Mouse (Mus musculus): ENCODE data around the gene Cbln1. TPM values are rescaled to one million over a fixed set of nuclear protein-coding genes. Genes with fewer than 3 reads are reported as not detected.

Gene Cbln1
- polyA plus RNA-seq, 1 experiment: 0.01 TPM

GRCm38 (mm10) chr8:87512636-87513035 lies 40.2 kb upstream of the Cbln1 start:
- H3ac ChIP-seq (ENCODE audit: control insufficient read depth, insufficient read length): no peak overlapping the region
- no peaks in the 10 kb centered on the region for H3K36me3 ChIP-seq (ENCODE audit: control insufficient read depth, insufficient read depth)
- no peaks in the 10 kb centered on the region for H3K27me3 ChIP-seq (ENCODE audit: control insufficient read depth, insufficient read depth, insufficient read length)
- no peak overlapping the region for H3K4me2 ChIP-seq (ENCODE audit: low read depth)
- TF ChIP-seq MYOD1 (IDR thresholded peaks at IDR 0.05; ENCODE audit: control insufficient read depth in 1 of 3, insufficient read length in 2 of 3, low read depth in 2 of 3) (no peak), POLR2AphosphoS2 (IDR thresholded peaks at IDR 0.05; ENCODE audit: insufficient read length, low read depth) (no peak), POLR2A (IDR thresholded peaks at IDR 0.05; ENCODE audit: insufficient read length, low read depth) (no peak), E2F4 (IDR thresholded peaks at IDR 0.05; ENCODE audit: insufficient read depth) (no peak), REST (IDR thresholded peaks at IDR 0.05; ENCODE audit: insufficient read depth, insufficient read length) (no peak), USF1 (IDR thresholded peaks at IDR 0.05; ENCODE audit: low read depth) (no peak), CEBPB (IDR thresholded peaks at IDR 0.05; ENCODE audit: insufficient read depth, poor library complexity, severe bottlenecking) (no peak)
- no peak overlapping the region for H3K4me3 ChIP-seq
- no peaks in the 10 kb centered on the region for H3K79me2 ChIP-seq (ENCODE audit: control insufficient read depth, insufficient read depth)

DNA sequence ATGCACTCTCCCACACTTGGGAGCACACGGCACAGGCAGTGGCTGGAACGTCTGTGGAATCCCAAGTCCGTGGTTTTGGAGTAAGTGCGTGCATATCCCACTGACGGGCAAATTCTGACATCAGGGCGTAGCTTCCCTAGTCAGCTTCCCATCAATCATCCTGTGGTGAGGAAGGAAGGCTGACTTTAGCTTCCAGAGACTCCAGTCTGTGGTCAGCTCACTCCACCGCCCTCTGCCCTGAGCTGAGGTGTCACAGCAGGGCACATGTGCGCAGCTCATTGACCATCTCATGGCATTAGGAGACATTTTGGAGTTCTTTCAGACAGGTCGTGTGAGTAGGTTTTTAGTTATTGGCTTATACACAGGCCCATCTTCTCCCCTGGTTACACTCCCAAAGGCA lies 34.6 kb upstream of the Cbln1 start:
- Histone ChIP-seq H3K4me2 (ENCODE audit: low read depth) (peak overlapping the region; percentile 56), H3K79me2 (ENCODE audit: control insufficient read depth, insufficient read depth) (no peaks in the 10 kb centered on the region), H3K36me3 (ENCODE audit: control insufficient read depth, insufficient read depth) (no peaks in the 10 kb centered on the region)

GRCm38 (mm10) chr8:87504441-87504840 lies 32.0 kb upstream of the Cbln1 start:
- Histone ChIP-seq H3ac (ENCODE audit: control insufficient read depth, insufficient read length) (no peak overlapping the region), H3K79me2 (ENCODE audit: control insufficient read depth, insufficient read depth) (no peaks in the 10 kb centered on the region), H3K36me3 (ENCODE audit: control insufficient read depth, insufficient read depth) (no peaks in the 10 kb centered on the region), H3K4me2 (ENCODE audit: low read depth) (peak overlapping the region; percentile 60), H3K27me3 (ENCODE audit: control insufficient read depth, insufficient read depth, insufficient read length) (no peaks in the 10 kb centered on the region), H3K4me3 (no peak overlapping the region)
- peak; percentile 75 for TF ChIP-seq CEBPB (IDR thresholded peaks at IDR 0.05; ENCODE audit: insufficient read depth, poor library complexity, severe bottlenecking)
- no peak for TF ChIP-seq MYOG (IDR thresholded peaks at IDR 0.05; ENCODE audit: control insufficient read depth in 1 of 3, insufficient read depth in 1 of 3, insufficient read length in 2 of 3, low read depth in 2 of 3)
- TF ChIP-seq SRF (IDR thresholded peaks at IDR 0.05; ENCODE audit: control insufficient read depth, insufficient read length, low read depth): no peak

More for the DNA sequence above, 34.6 kb upstream of the Cbln1 start:
- Histone ChIP-seq H3K4me3 (no peak overlapping the region), H3ac (ENCODE audit: control insufficient read depth, insufficient read length) (no peak overlapping the region), H3K27me3 (ENCODE audit: control insufficient read depth, insufficient read depth, insufficient read length) (no peaks in the 10 kb centered on the region)
- no peak for TF ChIP-seq POLR2AphosphoS2 (IDR thresholded peaks at IDR 0.05; ENCODE audit: insufficient read length, low read depth)
- peak in 1 of 3 experiments; percentile 69 for TF ChIP-seq MYOG (IDR thresholded peaks at IDR 0.05; ENCODE audit: control insufficient read depth in 1 of 3, insufficient read depth in 1 of 3, insufficient read length in 2 of 3, low read depth in 2 of 3)
- no peak for TF ChIP-seq POLR2A (IDR thresholded peaks at IDR 0.05; ENCODE audit: insufficient read length, low read depth)
- TF ChIP-seq E2F4 (IDR thresholded peaks at IDR 0.05; ENCODE audit: insufficient read depth): no peak
- no peak for TF ChIP-seq MYOD1 (IDR thresholded peaks at IDR 0.05; ENCODE audit: control insufficient read depth in 1 of 3, insufficient read length in 2 of 3, low read depth in 2 of 3)

DNA sequence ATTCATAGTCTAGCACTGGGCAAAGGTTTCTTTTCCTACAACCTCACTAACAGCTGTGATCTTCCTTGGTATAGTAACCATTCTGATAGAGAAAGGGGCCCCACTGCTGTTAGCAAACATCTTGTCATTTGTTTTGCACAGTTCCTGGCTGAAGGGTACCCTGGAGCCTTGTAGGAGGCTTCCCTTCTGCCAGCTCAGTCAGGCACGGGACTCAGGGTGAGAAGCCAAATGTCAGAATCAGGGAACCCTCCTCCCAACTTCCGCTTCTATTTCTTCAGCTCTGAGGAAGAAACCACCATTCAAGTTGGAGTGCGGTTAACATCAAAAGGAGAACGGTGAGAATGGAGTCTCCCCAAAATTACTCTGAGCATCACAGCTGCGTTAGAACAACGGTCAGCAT lies 30.3 kb upstream of the Cbln1 start:
- Histone ChIP-seq H3K79me2 (ENCODE audit: control insufficient read depth, insufficient read depth) (no peaks in the 10 kb centered on the region), H3ac (ENCODE audit: control insufficient read depth, insufficient read length) (no peak overlapping the region), H3K36me3 (ENCODE audit: control insufficient read depth, insufficient read depth) (no peaks in the 10 kb centered on the region), H3K4me2 (ENCODE audit: low read depth) (no peak overlapping the region), H3K27me3 (ENCODE audit: control insufficient read depth, insufficient read depth, insufficient read length) (no peaks in the 10 kb centered on the region), H3K4me3 (no peak overlapping the region)
- TF ChIP-seq E2F4 (IDR thresholded peaks at IDR 0.05; ENCODE audit: insufficient read depth) (no peak), MYOG (IDR thresholded peaks at IDR 0.05; ENCODE audit: control insufficient read depth in 1 of 3, insufficient read depth in 1 of 3, insufficient read length in 2 of 3, low read depth in 2 of 3) (no peak), POLR2AphosphoS2 (IDR thresholded peaks at IDR 0.05; ENCODE audit: insufficient read length, low read depth) (no peak), REST (IDR thresholded peaks at IDR 0.05; ENCODE audit: insufficient read depth, insufficient read length) (no peak), CEBPB (IDR thresholded peaks at IDR 0.05; ENCODE audit: insufficient read depth, poor library complexity, severe bottlenecking) (no peak), MAX (IDR thresholded peaks at IDR 0.05; ENCODE audit: low read depth) (no peak), POLR2A (IDR thresholded peaks at IDR 0.05; ENCODE audit: insufficient read length, low read depth) (no peak), TCF12 (IDR thresholded peaks at IDR 0.05; ENCODE audit: insufficient read depth, poor library complexity, severe bottlenecking) (no peak), USF1 (IDR thresholded peaks at IDR 0.05; ENCODE audit: low read depth) (no peak), TCF3 (IDR thresholded peaks at IDR 0.05; ENCODE audit: insufficient read length, low read depth) (no peak), MYOD1 (IDR thresholded peaks at IDR 0.05; ENCODE audit: control insufficient read depth in 1 of 3, insufficient read length in 2 of 3, low read depth in 2 of 3) (no peak), SRF (IDR thresholded peaks at IDR 0.05; ENCODE audit: control insufficient read depth, insufficient read length, low read depth) (no peak)

GRCm38 (mm10) chr8:87497641-87498040 lies 25.2 kb upstream of the Cbln1 start:
- Histone ChIP-seq H3K36me3 (ENCODE audit: control insufficient read depth, insufficient read depth) (no peaks in the 10 kb centered on the region), H3K4me3 (no peak overlapping the region)
- TF ChIP-seq REST (IDR thresholded peaks at IDR 0.05; ENCODE audit: insufficient read depth, insufficient read length) (no peak), E2F4 (IDR thresholded peaks at IDR 0.05; ENCODE audit: insufficient read depth) (no peak), POLR2AphosphoS2 (IDR thresholded peaks at IDR 0.05; ENCODE audit: insufficient read length, low read depth) (no peak), TCF12 (IDR thresholded peaks at IDR 0.05; ENCODE audit: insufficient read depth, poor library complexity, severe bottlenecking) (no peak)

More at GRCm38 (mm10) chr8:87497641-87498040, 25.2 kb upstream of the Cbln1 start:
- no peaks in the 10 kb centered on the region for H3K79me2 ChIP-seq (ENCODE audit: control insufficient read depth, insufficient read depth)
- H3K4me2 ChIP-seq (ENCODE audit: low read depth): no peak overlapping the region
- no peaks in the 10 kb centered on the region for H3K27me3 ChIP-seq (ENCODE audit: control insufficient read depth, insufficient read depth, insufficient read length)
- no peak overlapping the region for H3ac ChIP-seq (ENCODE audit: control insufficient read depth, insufficient read length)
